Mouse (Mus musculus): Measurements from ENCODE around the gene Olfr1443. TPM values are rescaled to one million over a fixed set of nuclear protein-coding genes. Genes with fewer than 3 reads are reported as not detected.

Gene Olfr1443
- polyA plus RNA-seq, 1 experiment: not detected

DNA sequence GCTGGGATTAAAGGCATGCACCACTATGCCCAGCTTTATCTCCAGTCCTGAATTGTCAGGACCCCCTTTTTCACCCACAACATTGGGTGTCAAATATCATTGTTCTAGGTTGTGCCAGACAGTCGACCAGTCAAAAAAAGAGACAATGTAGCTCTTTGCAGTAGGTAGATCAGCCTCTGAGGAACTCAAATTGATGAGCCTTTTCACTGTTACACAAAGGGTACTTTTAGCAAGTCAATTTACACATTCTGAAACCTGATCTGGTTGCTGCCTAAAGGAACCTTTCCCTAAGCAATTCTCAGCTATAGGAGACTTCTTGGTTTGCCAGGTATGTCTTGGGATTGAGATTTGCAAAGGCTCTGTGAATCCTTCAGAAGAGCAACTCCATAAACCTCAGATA, 53.1 kb downstream of the Olfr1443 start:
- no peak for DNase-seq (ENCODE audit: extremely low spot score in 1 of 2, low spot score in 1 of 2)

DNA sequence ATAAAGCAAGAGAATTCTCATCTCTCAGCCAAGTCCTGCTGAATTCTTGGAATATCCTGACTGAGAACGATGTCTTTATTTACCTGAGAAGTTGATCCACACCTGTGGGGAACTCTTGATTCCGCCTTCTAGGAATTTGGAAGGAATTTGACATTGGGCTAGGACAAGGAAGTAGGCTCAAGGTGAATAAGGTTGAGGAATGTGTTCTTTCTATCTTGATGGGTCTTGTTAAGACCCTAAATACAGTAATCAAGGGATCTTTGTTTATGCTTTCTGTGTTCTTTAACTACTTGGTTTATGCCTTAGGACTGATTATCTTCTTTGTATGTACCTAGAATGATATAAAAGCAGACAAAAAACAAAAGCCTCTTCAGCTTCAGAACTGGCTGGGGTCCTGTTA, 54.0 kb downstream of the Olfr1443 start:
- DNase-seq (ENCODE audit: extremely low spot score in 1 of 2, low spot score in 1 of 2): no peak

Other genes with a start within 250 kb of the Olfr1443 start
- 8.7 and 12.4 TPM in 2 replicates for gene Mpeg1, start 217.3 kb upstream of the Olfr1443 start, polyA plus RNA-seq (2012; rRNA removed)
- gene Dtx4, start 176.7 kb upstream of the Olfr1443 start, polyA plus RNA-seq (2012; rRNA removed): 19.2 and 21.1 TPM in 2 replicates
- 1.1 and 1.3 TPM in 2 replicates for gene Fam111a, start 132.4 kb upstream of the Olfr1443 start, polyA plus RNA-seq (2012; rRNA removed)
- 0.14 and 0.17 TPM in 2 replicates for gene Gm4952, start 78.1 kb upstream of the Olfr1443 start, polyA plus RNA-seq (2012; rRNA removed)
- not detected in 2 replicates for gene Glyat, start 44.8 kb upstream of the Olfr1443 start, polyA plus RNA-seq (2012; rRNA removed)
- gene Olfr1442, start 7.7 kb upstream of the Olfr1443 start, polyA plus RNA-seq (2012; rRNA removed): not detected in 2 replicates
- gene Keg1, start 17.7 kb downstream of the Olfr1443 start, polyA plus RNA-seq (2012; rRNA removed): not detected in 2 replicates
- gene Cntf, start 87.5 kb downstream of the Olfr1443 start, polyA plus RNA-seq (2012; rRNA removed): 3.3 and 3.9 TPM in 2 replicates
- gene Zfp91, start 118.0 kb downstream of the Olfr1443 start, polyA plus RNA-seq (2012; rRNA removed): 46.6 and 50.8 TPM in 2 replicates
- 1.8 and 2.5 TPM in 2 replicates for gene Lpxn, start 118.1 kb downstream of the Olfr1443 start, polyA plus RNA-seq (2012; rRNA removed)
- gene Gm5244, start 168.6 kb downstream of the Olfr1443 start, polyA plus RNA-seq (2012; rRNA removed): not detected in 2 replicates
- not detected in 2 replicates for gene Olfr1444, start 179.2 kb downstream of the Olfr1443 start, polyA plus RNA-seq (2012; rRNA removed)
- not detected in 2 replicates for gene Olfr1445, start 205.7 kb downstream of the Olfr1443 start, polyA plus RNA-seq (2012; rRNA removed)
- not detected in 2 replicates for gene Olfr1446, start 215.4 kb downstream of the Olfr1443 start, polyA plus RNA-seq (2012; rRNA removed)
- 0.06 TPM in 1 of 2 replicates, not detected in the other for gene Olfr1447, start 225.6 kb downstream of the Olfr1443 start, polyA plus RNA-seq (2012; rRNA removed)
- gene Olfr1448, start 246.3 kb downstream of the Olfr1443 start, polyA plus RNA-seq (2012; rRNA removed): 0.04 TPM in 1 of 2 replicates, not detected in the other

Measured in frontal cortex, adult 2 months (tissue).